Comparison of ENCODE assay signal across 18 mouse cellular contexts in the genomic region with DNA sequence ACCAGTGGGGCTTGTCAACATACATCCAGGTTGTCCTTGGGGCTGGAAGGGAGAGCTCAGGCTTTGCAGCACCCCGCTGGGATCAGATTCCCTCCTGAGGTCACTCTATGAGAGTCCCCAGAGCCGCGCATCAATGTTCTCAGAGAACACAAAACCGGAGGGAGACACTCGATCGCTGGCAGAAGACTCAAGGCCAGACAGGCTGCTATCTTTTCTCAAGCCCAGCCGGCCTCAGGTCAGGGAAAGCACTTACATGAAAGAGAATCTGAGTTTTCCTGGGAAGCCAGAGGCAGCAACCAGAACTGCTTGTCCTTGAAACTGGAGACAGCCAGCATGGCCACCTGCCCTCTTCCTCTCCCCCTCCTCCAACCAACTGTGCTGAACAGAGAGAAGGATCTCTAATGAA. TPM values are rescaled to one million over a fixed set of nuclear protein-coding genes. Genes with fewer than 3 reads are reported as not detected.
A peak's percentile ranks its signal among the peaks of the same experiment; 100 is the strongest.
DNase-seq lines count a peak whose midpoint lies in the region; ATAC-seq lines count a peak whose summit lies in the region.
"Had no signal": no experiment of that assay in that cellular context is flagged by ENCODE, and none has a peak within 500 bp of the region (broad histone marks: within the 10 kb centered on the region; RNA-seq: fewer than 3 reads in every experiment).

No protein-coding gene starts in this region.

- no peak overlapping the region for H3K9ac ChIP-seq in kidney, embryonic 16.5 days (replicated peaks; ENCODE audit: low read length)
- H3K9ac ChIP-seq in liver, embryonic 12.5 days, result no peak overlapping the region
- H3K9ac ChIP-seq: forebrain, postnatal 0 days; hindbrain, embryonic 13.5 days; intestine, embryonic 15.5 days; midbrain, embryonic 12.5 days had no signal

- peaks cover 24% of the 10 kb centered on the region for H3K4me1 ChIP-seq in kidney, embryonic 16.5 days (ENCODE audit: insufficient read depth, low read length)
- H3K4me1 ChIP-seq in liver, embryonic 12.5 days, result no peaks in the 10 kb centered on the region

- no peaks in the 10 kb centered on the region for H3K9me3 ChIP-seq in kidney, embryonic 16.5 days (ENCODE audit: low read length)
- no peaks in the 10 kb centered on the region for H3K9me3 ChIP-seq in liver, embryonic 12.5 days (replicated peaks)
- H3K9me3 ChIP-seq: hindbrain, embryonic 13.5 days; intestine, embryonic 15.5 days; midbrain, embryonic 12.5 days had no signal

- WGBS in kidney, embryonic 16.5 days, result 47% methylated on average over 7 of the region's 7 CpGs
- 61% methylated on average over 7 of the region's 7 CpGs for WGBS in liver, embryonic 12.5 days (ENCODE audit: insufficient replicate concordance)

- peak overlapping the region; percentile 50 for H3K27ac ChIP-seq in kidney, embryonic 16.5 days (ENCODE audit: low read length)
- H3K27ac ChIP-seq in liver, embryonic 12.5 days, result no peak overlapping the region
- H3K27ac ChIP-seq: hindbrain, embryonic 13.5 days; intestine, embryonic 15.5 days; midbrain, embryonic 12.5 days had no signal

- no peak for DNase-seq in kidney, postnatal 10 days
- DNase-seq in adrenal gland, adult 2 months, result peak; percentile 54
- peak; percentile 58 to 68 for DNase-seq in adrenal gland, postnatal 36 days
- peak; percentile 87 for DNase-seq in skeletal muscle tissue, adult 2 months (ENCODE audit: low read depth, low spot score)
- no peak for DNase-seq in spleen, adult 12 weeks (ENCODE audit: low spot score)
- DNase-seq: cerebellum, adult 9-11 months; forebrain, postnatal 0 days; left cerebral cortex, postnatal 4 days; right cerebral cortex, postnatal 14 days; thymus, adult 2 months had no signal

- H3K36me3 ChIP-seq in kidney, embryonic 16.5 days (ENCODE audit: insufficient read depth, low read length), result no peaks in the 10 kb centered on the region
- H3K36me3 ChIP-seq in liver, embryonic 12.5 days, result no peaks in the 10 kb centered on the region
- H3K36me3 ChIP-seq: intestine, embryonic 15.5 days; midbrain, embryonic 12.5 days had no signal

- H3K27me3 ChIP-seq in kidney, embryonic 16.5 days (ENCODE audit: insufficient read depth, low read length), result 0 out of 2 replicates have a peak, but pooled peaks cover 3% of the 10 kb centered on the region
- no peaks in the 10 kb centered on the region for H3K27me3 ChIP-seq in liver, embryonic 12.5 days (replicated peaks)
- H3K27me3 ChIP-seq: hindbrain, embryonic 13.5 days; intestine, embryonic 15.5 days; midbrain, embryonic 12.5 days had no signal

- no peak overlapping the region for H3K4me2 ChIP-seq in kidney, embryonic 16.5 days (replicated peaks; ENCODE audit: low read depth, low read length)
- no peak overlapping the region for H3K4me2 ChIP-seq in liver, embryonic 12.5 days
- H3K4me2 ChIP-seq: hindbrain, embryonic 13.5 days; intestine, embryonic 15.5 days; liver, embryonic 11.5 days; midbrain, embryonic 12.5 days had no signal

- peak; percentile 92 for ATAC-seq in kidney, embryonic 16.5 days (ENCODE audit: low FRiP score, low TSS enrichment)
- no peak for ATAC-seq in liver, embryonic 12.5 days
- ATAC-seq: forebrain, postnatal 0 days; intestine, embryonic 15.5 days had no signal

- no peak overlapping the region for H3K4me3 ChIP-seq in kidney, embryonic 16.5 days (ENCODE audit: low read length)
- no peak overlapping the region for H3K4me3 ChIP-seq in liver, embryonic 12.5 days
- H3K4me3 ChIP-seq: hindbrain, embryonic 13.5 days; intestine, embryonic 15.5 days; midbrain, embryonic 12.5 days; myocyte had no signal

RNA-seq across cellular contexts. Expression of gene Shisa2, which starts 52.5 kb away (rescaled TPM):
- 12.8 and 13.0 TPM in 2 replicates for polyA plus RNA-seq in kidney, embryonic 16.5 days (2015; fragmentation: Nextera tagmentation; extraction: Ambion mirVana)
- 1 to 10 TPM in 1 of 2 experiments, under 1 TPM in 1; 0.72 to 1.3 TPM for total RNA-seq in adrenal gland, adult 2 months (2021)
- polyA plus RNA-seq in adrenal gland, adult 2 months (2012; rRNA removed), result 3.4 and 3.9 TPM in 2 replicates
- total RNA-seq in adrenal gland, postnatal 36 days (2021), result 1 to 10 TPM; 1.1 to 1.4 TPM
- 3.0 and 3.6 TPM in 2 replicates for polyA plus RNA-seq in liver, embryonic 12.5 days (2016; fragmentation: Nextera tagmentation; extraction: Ambion mirVana)
- total RNA-seq: neutrophil, adult 5-6 weeks had no signal

Comparison
In these comparisons a context has a peak if more than half of its experiments do, and no peak if none do; other contexts are left out.
1. DNase-seq: peak in adrenal gland, adult 2 months (single experiment), adrenal gland, postnatal 36 days (2 of 2) and skeletal muscle tissue, adult 2 months (single experiment); none in kidney, postnatal 10 days (single experiment) and spleen, adult 12 weeks (single experiment).